Mouse (Mus musculus) gonadal fat pad, adult 2 months (tissue): Measurements from ENCODE around the gene Irf1. TPM values are rescaled to one million over a fixed set of nuclear protein-coding genes. Genes with fewer than 3 reads are reported as not detected.

Experiments
- DNase-seq: peaks from one replicate; pipeline ENCODE4 v3.0.0-alpha.2; 2012; ENCODE audit warnings: low read depth
- polyA plus RNA-seq: library from polyadenylated mRNA; depleted of rRNA; stranded (reverse); fragments of >200 nt; gene quantifications from 2 replicates; pipeline ENCODE4 v1.2.3, GENCODE M21; 2012

Irf1 gene
- polyA plus RNA-seq, 1 experiment = 47.0 TPM

DNA sequence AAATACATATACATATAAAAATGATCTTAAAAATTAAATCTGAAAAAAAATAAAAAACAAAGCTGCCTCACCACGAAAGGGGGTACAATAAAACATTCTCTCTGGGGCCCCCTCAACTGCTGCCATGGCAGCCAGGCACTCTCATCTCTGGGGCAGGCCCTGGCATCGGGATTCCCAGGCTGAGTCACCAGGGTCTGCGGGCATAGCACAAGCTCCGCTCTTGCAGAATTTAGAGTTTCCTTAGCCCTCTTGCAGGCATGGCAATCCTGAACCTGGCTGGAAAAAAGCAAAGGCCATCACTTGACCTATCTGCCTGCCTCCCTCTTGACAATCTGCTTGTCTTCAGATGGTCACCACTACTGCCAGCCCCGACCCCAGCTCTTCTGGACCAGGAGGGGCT is 8.5 kb upstream of the Irf1 start:
- DNase-seq = no peak

DNA sequence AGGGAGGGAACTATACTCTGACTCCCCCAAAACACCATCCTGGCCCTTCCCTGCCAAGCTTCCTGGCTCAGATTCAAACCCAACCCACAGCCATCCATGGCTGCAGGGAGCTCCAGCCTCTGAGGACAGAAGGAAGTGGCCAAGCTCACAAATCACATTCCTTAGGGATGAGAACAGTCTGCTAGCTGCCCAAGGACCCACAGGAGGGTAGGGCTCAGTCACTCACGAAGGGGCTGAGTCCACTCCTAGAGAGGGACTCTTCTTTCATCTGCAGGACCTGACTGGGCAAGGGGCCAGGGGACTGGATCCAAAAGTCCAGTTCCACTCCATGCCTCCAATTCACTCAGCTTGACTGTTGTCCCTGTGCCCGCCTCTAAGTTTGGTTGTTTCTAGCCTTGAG is 8.0 kb upstream of the Irf1 start:
- DNase-seq = no peak

GRCm38 (mm10) chr11:53762426-53762825 is 7.4 kb upstream of the Irf1 start:
- DNase-seq = no peak

- no peak for DNase-seq
Measured at GRCm38 (mm10) chr11:53762827-53763495, 6.9 kb upstream of the Irf1 start.

DNA sequence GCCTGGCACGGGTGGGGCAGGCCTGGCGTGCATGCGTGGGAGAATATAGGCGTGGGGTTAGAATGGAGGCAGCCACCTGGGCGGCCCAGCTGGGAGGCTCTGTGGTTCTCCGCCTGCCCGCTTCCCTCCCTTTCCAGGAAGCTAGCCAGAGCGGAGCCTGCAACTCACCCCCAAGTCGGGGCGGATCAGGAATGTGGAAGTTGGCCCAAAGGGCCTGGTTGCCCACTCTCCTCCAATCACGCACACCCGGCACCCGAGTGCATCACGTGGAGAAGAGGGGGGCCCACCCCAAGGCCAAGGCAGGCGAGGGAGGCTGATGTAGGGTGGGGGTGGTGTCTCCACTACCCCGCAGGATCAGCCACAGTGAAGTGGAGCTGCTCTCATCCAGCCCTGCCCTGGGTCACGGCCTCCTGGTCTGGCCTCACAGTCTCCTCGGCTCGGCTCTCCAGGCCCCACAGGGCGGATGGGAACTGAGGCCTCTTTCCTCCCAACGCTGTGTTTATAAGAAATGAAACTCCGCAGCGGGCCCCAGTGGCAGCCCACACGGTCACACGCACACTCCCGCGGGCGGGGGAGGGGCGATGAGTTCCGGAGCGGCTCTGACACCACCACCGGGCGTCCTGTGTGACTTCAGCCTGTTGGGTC is 6.2 kb upstream of the Irf1 start:
- no peak for DNase-seq

- DNase-seq = no peak
Measured at GRCm38 (mm10) chr11:53764581-53764980, 5.2 kb upstream of the Irf1 start.

DNA sequence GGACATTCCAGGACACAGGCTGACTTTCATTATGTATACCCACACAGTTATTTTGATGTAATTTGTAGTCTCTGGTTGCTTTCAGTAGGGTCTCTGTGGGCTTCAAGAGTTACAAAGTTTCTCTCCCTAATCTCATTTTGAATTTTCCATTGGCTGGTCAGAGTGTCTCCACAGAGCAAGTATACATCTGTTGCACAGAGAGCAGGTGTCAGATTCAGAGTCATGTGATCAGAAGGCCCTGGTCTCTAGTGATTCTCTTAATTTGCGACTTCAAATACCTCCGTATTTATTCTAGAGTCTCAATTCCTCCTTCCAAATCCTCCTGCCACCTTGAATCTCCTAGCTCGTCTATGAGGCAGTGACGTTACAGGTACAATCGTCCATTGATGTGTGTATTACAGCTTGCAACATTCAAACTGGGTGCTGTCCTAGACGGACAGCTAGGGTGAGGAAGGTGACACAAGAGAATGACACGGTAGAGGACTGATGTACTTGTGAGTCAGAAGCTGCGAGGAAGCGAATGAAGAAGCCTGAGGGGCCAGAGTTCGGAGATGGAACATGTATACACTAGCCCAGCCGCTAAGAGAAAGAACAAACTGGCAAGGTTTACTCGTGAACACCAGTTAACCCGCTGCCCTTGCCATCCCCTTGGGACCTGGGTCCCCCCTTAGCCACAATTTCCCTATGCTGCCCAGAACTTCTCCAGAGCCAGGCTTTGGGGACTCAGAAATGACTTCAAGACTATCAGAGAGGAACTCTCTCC is 1.2 kb upstream of the Irf1 start:
- DNase-seq = no peak

DNA sequence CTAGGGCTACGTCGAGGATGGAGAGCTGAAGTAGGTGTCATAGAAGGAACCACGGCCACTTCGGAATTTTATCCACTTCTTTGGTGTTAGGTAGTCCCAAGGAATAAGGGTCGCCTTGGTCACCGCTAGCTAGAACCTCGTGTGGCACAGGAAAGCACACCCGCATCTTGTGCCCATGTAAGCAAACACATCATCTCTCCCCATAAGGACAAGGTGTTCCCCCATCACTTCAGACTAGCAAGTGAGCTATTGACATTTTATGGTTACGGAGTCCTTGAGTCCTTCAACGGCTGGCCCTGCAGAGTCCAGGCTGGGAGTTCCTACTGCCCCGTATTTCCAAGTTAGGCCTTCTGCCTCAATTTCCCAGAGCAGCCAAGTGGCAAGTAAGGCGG is 633 bp upstream of the Irf1 start:
- DNase-seq = no peak

DNA sequence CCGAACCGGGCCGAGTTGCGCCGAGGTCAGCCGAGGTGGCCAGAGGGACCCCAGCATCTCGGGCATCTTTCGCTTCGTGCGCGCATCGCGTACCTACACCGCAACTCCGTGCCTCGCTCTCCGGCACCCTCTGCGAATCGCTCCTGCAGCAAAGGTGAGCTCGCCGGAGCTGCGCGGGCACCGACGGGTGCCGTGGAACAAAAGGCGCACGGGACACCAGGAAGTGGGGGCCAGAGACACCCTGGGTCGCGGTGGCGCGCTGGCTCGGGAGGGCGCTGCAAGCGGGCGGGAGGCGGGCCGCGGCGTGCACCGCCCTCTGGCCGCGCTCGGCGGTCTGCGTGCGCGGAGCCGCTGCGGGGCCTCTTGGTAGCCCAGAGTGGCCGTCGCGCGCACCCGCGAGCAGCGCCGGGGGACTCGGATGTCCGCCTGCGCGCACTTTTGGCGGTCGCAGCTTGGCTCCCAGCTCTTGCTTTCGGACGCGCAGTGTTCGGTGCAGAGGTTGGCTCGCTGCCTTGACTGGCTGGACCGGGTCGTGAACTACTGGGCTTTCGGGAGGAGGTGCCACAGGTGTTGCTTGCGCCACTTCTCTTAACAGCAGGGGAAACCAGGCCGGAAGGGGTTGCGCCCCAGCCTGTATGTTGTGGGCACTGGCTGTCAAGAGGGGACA is 444 bp downstream of the Irf1 start:
- no peak for DNase-seq

DNA sequence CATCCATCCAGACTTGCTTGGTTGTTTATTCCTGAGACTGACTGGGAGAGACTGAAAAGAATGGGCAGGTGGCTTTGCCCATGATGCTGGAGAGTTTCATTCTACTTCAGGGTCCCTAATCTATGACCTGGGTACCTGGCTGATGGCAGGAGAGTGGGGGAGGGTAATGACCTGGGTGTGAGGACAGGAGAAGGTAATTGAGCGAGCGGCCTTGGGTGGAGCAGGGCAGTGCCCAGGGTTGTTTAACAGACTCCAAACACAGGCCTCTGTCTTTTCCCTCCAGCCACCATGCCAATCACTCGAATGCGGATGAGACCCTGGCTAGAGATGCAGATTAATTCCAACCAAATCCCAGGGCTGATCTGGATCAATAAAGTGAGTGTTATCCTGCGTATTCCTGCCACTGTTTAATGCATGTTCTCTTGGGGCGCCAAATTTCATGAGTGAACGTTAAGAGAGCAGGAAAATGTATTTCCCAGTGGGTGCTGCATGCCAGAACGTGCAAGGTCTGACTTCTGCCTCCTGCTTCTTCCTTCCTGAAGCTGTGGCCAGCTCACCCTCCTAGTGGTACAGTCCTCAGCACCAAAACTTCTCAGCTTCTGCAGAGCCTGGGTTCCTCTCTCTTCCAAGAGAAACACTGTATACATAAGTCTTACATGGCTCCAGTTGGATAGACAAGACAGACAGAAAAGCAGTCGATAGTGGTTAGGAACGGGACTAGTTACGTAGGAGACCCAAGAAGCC is 1.4 kb downstream of the Irf1 start:
- no peak for DNase-seq

GRCm38 (mm10) chr11:53772536-53772935 is 2.7 kb downstream of the Irf1 start:
- no peak for DNase-seq

DNA sequence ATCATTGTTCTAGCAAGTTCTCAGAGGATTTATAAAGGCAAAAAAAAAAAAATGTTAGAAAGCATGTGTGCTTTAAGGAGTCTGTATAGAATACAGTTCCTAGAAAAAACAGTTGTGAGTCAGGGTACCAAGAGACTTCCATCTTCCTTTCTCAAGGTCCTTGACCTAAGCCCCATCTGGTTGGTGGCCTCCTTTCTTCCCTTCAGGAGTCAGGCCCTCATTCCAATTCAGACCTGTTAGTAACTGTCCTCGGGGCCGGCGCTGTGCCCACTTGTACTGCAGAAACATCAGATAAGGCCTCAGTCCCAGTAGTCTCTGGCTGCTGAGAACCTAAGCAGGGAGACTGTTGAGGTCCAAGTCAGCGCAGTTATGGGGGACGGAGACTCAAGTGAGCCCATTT is 3.3 kb downstream of the Irf1 start, which contains the start of gene Gm17334:
Gene Gm17334 (minus strand): TSS at position 101 of the 400 bp plus-strand sequence.
- no peak for DNase-seq

GRCm38 (mm10) chr11:53773641-53774360 is 4.0 kb downstream of the Irf1 start:
- no peak for DNase-seq

GRCm38 (mm10) chr11:53774659-53775255 is 4.9 kb downstream of the Irf1 start:
- no peak for DNase-seq

DNA sequence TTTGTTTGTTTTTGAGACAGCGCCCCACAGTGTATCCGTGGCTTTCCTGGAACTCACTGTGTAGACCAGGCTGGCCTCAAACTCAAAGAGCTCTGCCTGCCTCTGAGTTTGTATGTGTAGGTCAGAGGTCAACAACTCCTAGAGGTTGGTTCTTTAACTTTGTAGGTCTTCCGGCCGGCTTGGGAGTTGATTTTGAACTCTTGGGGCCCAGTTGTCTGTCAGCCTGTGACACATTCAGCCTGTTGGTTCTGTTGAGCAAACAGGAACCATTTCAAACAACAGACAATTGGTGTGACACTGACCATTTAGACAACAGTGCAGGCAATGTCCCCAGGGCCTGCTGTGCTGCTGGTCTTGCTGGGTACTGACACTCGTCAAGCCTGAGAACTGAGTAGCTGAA is 7.9 kb downstream of the Irf1 start:
- no peak for DNase-seq

DNA sequence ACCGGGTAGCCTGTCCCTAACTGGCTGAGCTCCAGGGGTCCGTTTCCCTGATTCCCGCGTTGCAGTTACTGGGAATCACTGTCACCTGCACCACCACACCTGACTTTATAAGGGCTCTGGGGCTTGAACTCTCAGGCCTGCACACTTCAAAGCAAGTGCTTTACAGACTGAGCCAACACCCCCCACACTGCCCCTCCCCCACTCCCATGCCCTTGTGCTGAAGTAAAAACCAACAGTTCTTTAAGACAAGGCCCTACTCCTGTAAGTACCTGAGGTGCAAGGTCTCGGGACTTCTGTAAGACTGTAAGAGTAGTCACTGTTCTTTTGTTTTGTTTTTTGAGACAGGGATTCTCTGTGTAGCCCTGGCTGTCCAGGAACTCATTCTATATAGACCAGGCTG is 8.6 kb downstream of the Irf1 start:
- DNase-seq = no peak

GRCm38 (mm10) chr11:53779808-53780207 is 10.0 kb downstream of the Irf1 start:
- no peak for DNase-seq

GRCm38 (mm10) chr11:53780262-53780661 is 10.4 kb downstream of the Irf1 start:
- no peak for DNase-seq

DNA sequence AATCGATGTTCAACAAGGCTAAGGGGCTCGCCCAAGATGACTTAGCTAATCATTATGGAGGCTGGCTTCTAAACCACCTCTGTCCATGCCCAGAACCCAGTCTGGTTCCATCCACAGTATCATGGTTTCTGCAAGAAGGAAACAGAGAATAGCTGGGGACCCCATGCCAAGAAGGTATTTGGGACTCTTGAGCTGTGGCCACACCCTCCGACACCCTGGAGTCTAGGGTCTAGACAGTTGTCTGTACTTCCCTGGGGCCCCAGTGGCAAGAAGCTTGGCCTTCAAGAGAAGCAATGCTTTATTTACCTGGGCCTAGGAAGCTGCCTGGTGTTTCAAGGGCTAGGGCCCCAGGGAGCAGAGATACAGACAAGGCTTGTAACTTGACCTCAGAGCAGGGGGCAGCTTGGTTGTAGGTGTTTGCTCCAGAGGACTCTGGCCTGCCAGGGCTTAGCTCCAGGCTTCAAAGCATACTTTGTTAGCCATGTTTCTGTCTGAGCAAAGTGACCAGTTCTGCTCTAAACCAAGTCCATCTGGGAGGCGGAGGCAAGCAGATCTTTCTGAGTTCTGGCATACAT is 11.5 kb downstream of the Irf1 start:
- no peak for DNase-seq

- no peak for DNase-seq
Measured at GRCm38 (mm10) chr11:53781964-53782363, 12.2 kb downstream of the Irf1 start.
